Mouse (Mus musculus) thymus, adult 2 months (tissue): Measurements from ENCODE around the gene Rab44.

Experiments
- CTCF ChIP-seq: fragments of 200-500 bp; IDR thresholded peaks from 2 replicates; pipeline ENCODE4 v1.5.1; 2012; ENCODE audit warnings: mild to moderate bottlenecking, control low read depth, low read length, moderate library complexity, borderline replicate concordance; ENCODE audit not compliant: control insufficient read depth, poor library complexity, insufficient read depth; ENCODE audit errors: extremely low read depth
- POLR2A ChIP-seq: fragments of 200-500 bp; IDR thresholded peaks from 2 replicates; pipeline ENCODE4 v1.6.1; 2012; ENCODE audit warnings: mild to moderate bottlenecking, low read length, control low read depth, moderate library complexity; ENCODE audit not compliant: control insufficient read depth, poor library complexity, insufficient read depth; ENCODE audit errors: extremely low read depth

DNA sequence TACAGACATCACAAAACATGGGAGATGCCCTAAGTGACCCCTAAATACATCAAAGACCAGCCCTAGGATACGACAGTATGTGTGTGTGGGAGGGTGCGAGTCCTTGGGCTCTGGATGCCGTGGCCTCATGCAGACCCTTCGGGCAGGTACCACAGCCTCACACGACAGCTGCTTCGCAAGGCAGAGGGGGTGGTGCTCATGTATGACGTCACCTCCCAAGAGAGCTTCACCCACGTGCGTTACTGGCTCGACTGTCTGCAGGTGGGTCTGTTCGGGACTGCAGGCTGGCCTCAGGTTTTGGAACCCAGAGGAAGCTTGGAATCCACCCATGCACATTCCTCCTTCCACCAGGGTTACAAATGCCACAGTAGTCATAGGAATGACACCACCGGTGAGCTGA is 31.2 kb downstream of the Rab44 start:
- TF ChIP-seq CTCF, result no peak
- no peak for TF ChIP-seq POLR2A
